Mouse (Mus musculus) embryonic stem cell, embryonic (primary cell): ENCODE results near the gene Pop5.

Source experiments
- CTCF ChIA-PET, 4 experiments: fragments of 300-600 bp in 2 of 4; fragments of 350-600 bp in 2 of 4; sonication (Branson Sonifier 250); formaldehyde crosslinking; loops; one replicate each; lab custom pipeline; 2022; ENCODE audit warnings: inconsistent platforms in 2 of 4; lab: Charles Lee
- POLR2A ChIA-PET, 4 experiments: fragments of 300-600 bp in 2 of 4; fragments of 350-600 bp in 2 of 4; sonication (Branson Sonifier 250); formaldehyde crosslinking; loops; one replicate each; lab custom pipeline; 2022; ENCODE audit warnings: antibody characterized with exemption in 4 of 4, inconsistent platforms in 1 of 4; lab: Charles Lee

Pop5 gene

DNA sequence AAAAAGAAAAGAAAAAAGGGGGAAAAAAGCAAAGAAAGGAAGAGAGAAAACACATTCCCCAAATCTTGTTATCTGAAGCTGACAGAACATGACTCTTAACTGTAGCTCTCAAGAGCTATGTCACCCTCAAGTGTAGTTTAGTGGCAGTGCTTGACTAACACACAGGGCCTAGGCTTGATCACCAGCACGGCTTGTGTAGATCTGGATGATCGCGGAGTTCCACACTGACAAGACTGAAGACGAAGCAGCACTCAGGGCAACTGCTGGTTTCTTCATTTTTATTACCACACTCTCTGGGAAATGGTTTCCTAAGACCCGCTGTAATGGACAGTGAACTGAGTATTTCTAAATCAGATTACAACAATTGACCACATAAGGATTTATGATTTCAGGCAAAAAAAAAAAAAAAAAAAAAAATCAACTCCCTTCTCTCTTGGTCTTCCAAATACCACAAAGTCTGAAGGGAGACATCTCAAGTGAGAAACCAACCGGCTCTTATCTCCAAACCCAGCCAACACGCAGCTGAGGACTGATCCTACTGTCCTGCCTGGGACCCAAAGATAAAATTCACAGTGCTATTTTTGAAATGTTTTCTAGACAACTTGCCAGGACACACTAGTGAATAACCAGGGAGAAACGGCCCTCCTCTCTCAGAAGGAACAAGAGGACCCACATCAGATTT lies 31.3 kb downstream of the Pop5 start:
- CTCF ChIA-PET: interaction anchor here in 2 of 4 experiments (0.6 to 1.4 kb wide), 3 partner anchors 86 to 142 kb away, joined by 3 to 6 read pairs (median 4); no protein-coding TSS in a partner anchor
- POLR2A ChIA-PET: interaction anchor here in 3 of 4 experiments (0.6 to 3.6 kb wide), 17 partner anchors 9 to 209 kb away, joined by 3 to 17 read pairs (median 5); partner anchors contain the start of gene Pop5 (in 1 of the 3)

DNA sequence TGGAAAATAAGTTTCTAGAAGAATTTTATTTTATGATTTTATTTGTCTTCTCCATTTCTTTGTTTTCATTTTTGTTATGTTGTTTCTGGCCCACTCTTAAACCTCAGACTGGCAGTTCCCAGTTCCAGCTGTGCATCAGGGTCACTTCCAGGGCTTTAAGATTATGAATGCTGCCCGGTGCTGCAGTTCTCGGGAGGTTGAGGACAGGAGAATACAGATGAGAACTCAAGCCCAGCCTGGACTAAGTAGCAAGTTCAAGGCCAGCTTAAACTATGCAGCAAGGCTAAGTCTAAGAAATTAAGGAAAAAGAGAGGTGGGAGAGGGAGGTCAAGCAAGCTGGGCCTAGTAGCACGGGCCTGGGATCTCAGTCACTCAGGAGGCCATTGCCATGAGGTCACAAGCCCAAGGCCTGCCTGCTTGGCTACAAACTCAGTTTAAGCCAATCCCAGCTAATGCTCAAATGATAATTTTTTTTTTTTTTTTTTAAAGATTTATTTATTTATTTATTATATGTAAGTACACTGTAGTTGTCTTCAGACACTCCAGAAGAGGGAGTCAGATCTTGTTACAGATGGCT lies 31.9 kb downstream of the Pop5 start:
- ChIA-PET CTCF (interaction anchor here in 1 of 4 experiments (0.7 to 1.1 kb wide), 3 partner anchors 13 to 92 kb away, joined by 3 read pairs; partner anchors contain the start of gene Pop5), POLR2A (interaction anchor here in 3 of 4 experiments (0.6 to 3.6 kb wide), 16 partner anchors 10 to 646 kb away, joined by 3 to 17 read pairs (median 3); partner anchors contain the start of gene Dynll1 (in 1 of the 3))

DNA sequence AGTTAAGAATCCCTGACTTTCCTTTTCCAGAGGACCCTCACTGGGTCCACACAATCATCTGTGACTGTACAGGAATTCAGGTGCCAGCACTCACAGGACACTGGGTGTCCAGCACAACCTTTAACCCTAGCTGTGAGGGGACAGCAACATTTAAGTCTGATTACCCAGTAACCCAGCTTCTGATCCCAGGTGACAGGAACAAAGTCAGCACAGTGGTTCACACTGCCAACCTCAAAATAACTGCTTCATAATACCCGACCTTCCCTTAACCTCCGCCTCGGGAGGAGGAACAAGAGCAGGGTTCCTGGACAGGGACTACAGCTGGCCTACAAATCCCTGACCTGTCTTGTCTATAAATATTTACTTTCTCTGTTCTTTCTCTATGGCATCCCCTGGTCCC lies 32.6 kb downstream of the Pop5 start:
- CTCF ChIA-PET: interaction anchor here in 1 of 4 experiments (0.7 to 1.3 kb wide), 4 partner anchors 12 to 93 kb away, joined by 3 read pairs; partner anchors contain the start of gene Pop5
- POLR2A ChIA-PET: interaction anchor here in 3 of 4 experiments (0.6 to 3.6 kb wide), 17 partner anchors 8 to 647 kb away, joined by 3 to 17 read pairs (median 3); partner anchors contain the start of gene Dynll1 (in 1 of the 3)

DNA sequence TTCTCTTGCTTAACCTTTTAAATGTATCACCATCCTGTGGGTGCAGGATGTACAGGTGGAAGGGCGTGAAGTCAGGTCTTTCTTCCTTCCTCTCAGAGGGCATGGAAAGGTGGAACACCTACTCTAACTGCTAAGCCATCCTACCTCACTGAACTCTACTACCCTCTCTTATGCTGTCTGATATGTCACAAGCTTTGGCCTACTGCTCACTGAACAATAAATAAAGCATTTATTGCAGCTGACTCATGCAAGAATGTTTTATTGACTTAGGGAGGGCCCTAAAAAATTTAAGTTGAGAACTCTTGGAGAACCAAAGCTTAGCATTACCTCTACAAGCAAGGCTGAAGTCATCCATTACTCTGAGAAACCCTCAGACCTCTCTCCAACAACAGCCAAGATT lies 34.3 kb downstream of the Pop5 start:
- ChIA-PET POLR2A (interaction anchor here in 3 of 4 experiments (0.9 to 3.6 kb wide), 12 partner anchors 9 to 288 kb away, joined by 3 to 17 read pairs (median 4); no protein-coding TSS in a partner anchor), CTCF (no interaction called here)

DNA sequence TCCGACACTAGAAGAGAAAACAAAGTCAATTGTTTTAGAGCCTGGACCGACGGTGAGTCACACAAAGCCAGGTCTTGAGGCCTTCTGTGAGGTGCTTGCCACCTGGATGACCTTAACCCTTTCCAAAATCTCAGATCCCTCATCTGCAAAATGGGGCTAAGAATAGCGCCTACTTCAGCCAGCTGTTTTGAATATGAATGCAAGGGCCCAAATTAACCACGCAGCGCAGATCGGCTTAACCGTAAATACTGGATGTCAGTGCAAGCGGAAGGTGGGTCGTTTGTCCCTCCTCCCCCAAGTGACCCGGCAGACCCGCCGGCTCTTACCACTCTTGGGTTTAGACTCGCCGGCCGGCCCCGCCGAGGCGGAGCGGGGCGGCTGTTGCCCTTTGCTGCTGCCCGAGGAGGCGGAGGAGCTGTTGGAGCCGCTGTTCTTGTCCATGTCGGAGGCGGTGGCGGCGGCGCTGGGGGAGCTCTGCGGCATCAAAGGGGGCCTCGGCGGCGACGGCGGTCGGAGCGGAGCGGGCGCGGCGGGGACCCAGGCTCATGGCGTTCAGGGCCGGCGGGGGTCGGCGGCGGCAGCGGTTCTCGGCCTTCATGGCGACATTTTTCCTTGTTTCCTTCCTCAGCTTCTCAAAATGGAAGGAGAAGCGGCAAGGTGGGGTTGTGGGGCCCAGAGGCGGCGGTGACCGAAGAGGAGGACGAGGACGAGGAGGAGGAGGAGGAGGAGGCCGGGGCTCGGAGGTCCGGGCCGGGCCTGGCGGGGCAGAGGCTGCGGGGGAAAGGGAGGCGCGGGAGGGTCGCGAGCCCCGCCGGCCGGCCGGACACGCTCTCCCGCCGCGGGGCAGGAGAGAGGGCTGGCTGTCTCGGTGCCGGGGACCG lies 36.5 kb downstream of the Pop5 start:
- ChIA-PET CTCF (interaction anchor here (0.6 to 1.8 kb wide), 8 partner anchors 22 to 293 kb away, joined by 3 to 6 read pairs (median 3); partner anchors contain the start of gene Pop5 (in 1 of the 4)), POLR2A (interaction anchor here in 3 of 4 experiments (0.6 to 4.7 kb wide), 98 partner anchors 9 to 446 kb away, joined by 3 to 31 read pairs (median 5); partner anchors contain the start of genes Dynll1 (in 3 of the 3), Cabp1 (in 2 of the 3), Mlec (in 2 of the 3) and Acads (in 1 of the 3))

DNA sequence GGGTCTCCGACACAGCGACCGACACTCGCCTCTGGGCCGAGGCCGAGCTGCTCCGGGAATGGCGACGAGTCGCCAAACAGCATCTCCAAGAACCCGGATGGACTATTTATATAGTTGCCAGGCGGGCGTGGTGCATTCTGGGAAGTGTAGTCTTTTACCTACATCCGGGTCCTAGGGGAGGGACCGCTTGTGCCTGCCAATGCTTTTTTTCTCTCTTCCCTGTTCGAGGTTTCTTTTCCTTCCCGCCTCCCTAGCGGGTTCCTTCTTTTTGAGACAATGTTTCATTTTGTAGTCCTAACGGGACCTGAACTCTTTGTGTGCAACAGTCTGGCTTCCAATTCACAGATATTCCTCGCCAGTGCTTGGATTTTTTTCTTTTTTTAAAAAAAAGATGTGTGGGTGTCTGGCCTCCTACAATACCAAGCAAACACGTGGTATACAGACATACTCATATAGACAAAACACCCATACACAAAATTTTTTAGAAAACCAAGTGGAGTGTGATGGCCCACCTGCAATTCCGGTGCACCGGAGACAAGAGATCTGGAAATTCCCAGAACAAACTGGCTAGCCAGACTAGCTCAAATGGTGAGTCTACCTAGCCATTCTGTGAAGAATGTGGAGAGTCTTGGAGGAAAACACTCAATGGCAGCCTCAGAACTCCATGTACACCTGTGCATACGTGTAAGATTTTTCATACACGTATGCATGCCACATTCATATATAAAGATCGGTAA lies 37.3 kb downstream of the Pop5 start, which contains the start of gene Rnf10:
Rnf10 (minus strand) TSS at position 87 of the 737 bp plus-strand sequence.
- ChIA-PET CTCF (interaction anchor here (0.6 to 2.0 kb wide), 10 partner anchors 13 to 1051 kb away, joined by 3 to 6 read pairs (median 4); partner anchors contain the start of gene Pop5 (in 1 of the 4)), POLR2A (interaction anchor here in 3 of 4 experiments (0.6 to 4.7 kb wide), 96 partner anchors 10 to 873 kb away, joined by 3 to 31 read pairs (median 5); partner anchors contain the start of genes Dynll1 (in 3 of the 3), Cabp1 (in 2 of the 3), Mlec (in 2 of the 3) and Acads (in 1 of the 3))

DNA sequence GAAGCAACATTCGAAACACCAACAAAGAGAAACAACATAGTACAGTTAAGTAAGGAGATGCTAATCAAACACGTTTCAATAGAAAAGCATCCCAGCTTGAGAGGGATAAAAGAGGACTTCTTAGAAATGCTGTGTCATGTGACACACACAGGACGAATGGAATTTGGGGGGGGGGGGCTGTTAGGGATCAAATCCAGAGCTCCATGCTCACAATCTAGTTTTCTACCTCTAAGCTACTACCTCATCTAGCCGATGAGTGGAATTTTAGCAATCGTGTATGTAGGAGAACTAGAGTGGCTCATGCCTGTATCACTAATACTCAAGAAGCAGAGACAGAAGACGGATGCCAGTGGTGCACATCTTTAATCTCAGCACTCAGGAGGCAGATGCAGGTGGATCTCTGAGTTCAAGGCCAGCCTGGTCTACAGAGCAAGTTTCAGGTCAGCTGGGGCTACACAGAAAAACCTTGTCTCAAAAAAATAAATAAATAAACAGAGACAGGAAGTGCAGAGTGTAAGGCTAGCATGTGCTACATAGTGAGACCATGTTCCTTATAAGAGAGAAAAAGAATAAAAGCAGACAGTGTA lies 38.0 kb downstream of the Pop5 start:
- ChIA-PET POLR2A (interaction anchor here in 3 of 4 experiments (0.6 to 4.7 kb wide), 60 partner anchors 8 to 874 kb away, joined by 3 to 31 read pairs (median 5); partner anchors contain the start of genes Dynll1 (in 3 of the 3), Cabp1 (in 2 of the 3), Mlec (in 2 of the 3) and Pop5 (in 1 of the 3)), CTCF (interaction anchor here in 3 of 4 experiments (0.6 to 2.0 kb wide), 10 partner anchors 13 to 511 kb away, joined by 3 to 9 read pairs (median 4); partner anchors contain the start of gene Pop5 (in 1 of the 3))

DNA sequence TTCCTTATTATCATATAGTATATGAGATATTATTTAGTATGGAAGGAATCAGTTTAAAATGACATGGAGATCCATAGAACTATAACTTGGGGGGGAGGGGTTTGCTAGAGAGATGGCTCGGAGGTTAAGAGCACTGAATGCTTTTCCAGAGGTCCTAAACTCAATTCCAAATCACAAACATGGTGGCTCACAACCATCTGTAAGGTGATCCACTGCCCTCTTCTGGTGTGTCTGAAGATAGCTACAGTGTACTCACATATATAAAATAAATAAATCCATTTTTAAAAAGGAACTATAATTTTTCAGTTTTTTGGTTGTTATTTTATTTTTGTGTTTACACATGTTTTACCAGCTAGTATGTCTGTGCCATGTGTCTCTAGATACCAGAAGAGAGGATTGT lies 38.7 kb downstream of the Pop5 start:
- POLR2A ChIA-PET: interaction anchor here (0.5 to 4.7 kb wide), 23 partner anchors 9 to 295 kb away, joined by 3 to 28 read pairs (median 4); partner anchors contain the start of genes Dynll1 (in 1 of the 4) and Mlec (in 1 of the 4)

DNA sequence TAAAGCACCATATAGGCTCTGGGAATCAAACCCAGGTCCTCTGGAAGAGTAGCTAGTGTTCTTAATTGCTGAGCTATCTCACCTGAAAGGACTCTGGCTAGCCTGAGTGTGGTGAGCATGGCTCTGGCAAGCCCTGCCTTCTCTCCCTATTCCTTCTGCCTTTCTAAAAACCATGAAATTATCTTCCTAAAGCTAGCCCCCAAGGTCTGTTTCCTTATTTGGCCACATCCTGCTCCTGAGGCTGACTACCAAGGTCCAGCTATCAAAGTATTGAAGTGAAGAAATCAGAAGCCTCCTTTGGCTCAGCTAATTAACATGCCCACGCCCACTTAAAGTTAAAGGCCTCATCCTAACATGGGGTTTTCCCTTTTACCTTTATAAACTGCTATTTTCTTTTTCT lies 39.1 kb downstream of the Pop5 start:
- CTCF ChIA-PET: interaction anchor here in 2 of 4 experiments (0.6 to 2.0 kb wide), 9 partner anchors 14 to 458 kb away, joined by 3 to 5 read pairs (median 4); partner anchors contain the start of gene Pop5 (in 1 of the 2)
- POLR2A ChIA-PET: interaction anchor here (0.5 to 4.7 kb wide), 22 partner anchors 9 to 296 kb away, joined by 3 to 28 read pairs (median 4); partner anchors contain the start of genes Dynll1 (in 1 of the 4) and Mlec (in 1 of the 4)

More for the DNA sequence above, 38.7 kb downstream of the Pop5 start:
- CTCF ChIA-PET: interaction anchor here in 2 of 4 experiments (0.6 to 2.0 kb wide), 8 partner anchors 14 to 458 kb away, joined by 3 to 5 read pairs (median 4); partner anchors contain the start of gene Pop5 (in 1 of the 2)

DNA sequence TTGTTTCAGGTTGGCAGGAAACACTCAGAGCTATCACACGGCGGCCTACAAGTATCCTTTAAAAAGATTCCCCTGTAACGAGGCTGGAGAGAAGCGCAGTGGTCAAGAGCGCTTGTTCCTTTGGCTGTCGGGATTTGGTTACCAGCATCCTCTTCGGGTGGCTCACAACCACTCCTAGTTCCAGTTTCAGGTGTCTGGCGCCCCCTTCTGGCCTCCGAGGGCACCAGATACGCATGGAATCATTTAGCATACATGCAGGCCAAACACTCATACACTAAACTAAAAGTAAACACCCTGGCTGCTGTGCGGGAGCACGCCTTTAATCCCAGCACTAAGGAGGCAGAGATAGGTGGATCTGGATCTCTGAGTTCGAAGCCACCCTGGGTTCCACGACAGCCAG lies 40.4 kb downstream of the Pop5 start:
- ChIA-PET CTCF (interaction anchor here in 3 of 4 experiments (0.6 to 1.6 kb wide), 4 partner anchors 96 to 187 kb away, joined by 3 to 6 read pairs (median 4); no protein-coding TSS in a partner anchor), POLR2A (interaction anchor here in 3 of 4 experiments (0.6 to 4.7 kb wide), 6 partner anchors 15 to 1350 kb away, joined by 3 to 28 read pairs (median 3); partner anchors contain the start of genes Dynll1 (in 1 of the 3) and Unc119b (in 1 of the 3))

DNA sequence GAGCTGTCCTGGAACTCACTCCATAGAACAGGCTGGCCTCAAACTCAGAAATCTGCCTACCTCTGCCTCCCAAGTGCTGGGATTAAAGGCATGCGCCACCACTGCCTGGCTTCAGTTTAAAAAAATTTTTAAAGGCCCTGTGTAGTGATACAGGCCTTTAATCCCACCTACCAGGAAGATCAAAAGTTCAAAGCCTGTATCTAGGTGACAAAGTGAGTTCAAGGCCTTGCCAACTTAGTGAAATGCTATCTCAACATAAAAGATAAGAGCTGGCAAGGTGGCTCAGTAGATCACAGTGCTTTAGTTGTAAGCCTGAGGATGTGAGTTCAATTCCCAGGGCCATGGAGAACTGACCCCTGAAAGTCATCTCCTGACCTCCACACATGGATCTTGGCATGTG lies 42.4 kb downstream of the Pop5 start:
- POLR2A ChIA-PET: interaction anchor here in 3 of 4 experiments (0.6 kb wide), 4 partner anchors 21 to 129 kb away, joined by 3 to 4 read pairs (median 3); no protein-coding TSS in a partner anchor

DNA sequence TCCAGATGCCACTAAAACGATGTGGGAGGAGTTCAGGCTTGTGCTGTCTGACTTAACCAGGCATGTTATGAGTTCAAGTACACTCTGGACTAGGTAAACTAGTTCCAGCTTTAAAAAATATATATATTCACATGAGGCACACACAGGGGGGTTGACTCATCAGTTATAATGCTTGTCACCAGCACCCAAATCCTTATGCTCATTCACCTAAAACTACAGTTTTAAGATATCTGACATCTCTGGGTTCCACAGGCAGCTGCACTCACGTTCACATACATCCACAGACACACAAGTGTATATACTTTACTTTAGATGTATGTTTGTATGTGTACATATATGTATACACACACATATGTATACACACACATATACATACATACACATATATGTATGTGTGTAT lies 43.1 kb downstream of the Pop5 start:
- ChIA-PET POLR2A (interaction anchor here in 3 of 4 experiments (0.6 to 2.0 kb wide), 6 partner anchors 40 to 197 kb away, joined by 3 to 4 read pairs (median 3); partner anchors contain the start of gene Pop5 (in 1 of the 3)), CTCF (interaction anchor here in 1 of 4 experiments (1.6 kb wide), 1 partner anchor 111 kb away, joined by 4 read pairs; no protein-coding TSS in a partner anchor)

More for the DNA sequence above, 42.4 kb downstream of the Pop5 start:
- CTCF ChIA-PET: no interaction called here

DNA sequence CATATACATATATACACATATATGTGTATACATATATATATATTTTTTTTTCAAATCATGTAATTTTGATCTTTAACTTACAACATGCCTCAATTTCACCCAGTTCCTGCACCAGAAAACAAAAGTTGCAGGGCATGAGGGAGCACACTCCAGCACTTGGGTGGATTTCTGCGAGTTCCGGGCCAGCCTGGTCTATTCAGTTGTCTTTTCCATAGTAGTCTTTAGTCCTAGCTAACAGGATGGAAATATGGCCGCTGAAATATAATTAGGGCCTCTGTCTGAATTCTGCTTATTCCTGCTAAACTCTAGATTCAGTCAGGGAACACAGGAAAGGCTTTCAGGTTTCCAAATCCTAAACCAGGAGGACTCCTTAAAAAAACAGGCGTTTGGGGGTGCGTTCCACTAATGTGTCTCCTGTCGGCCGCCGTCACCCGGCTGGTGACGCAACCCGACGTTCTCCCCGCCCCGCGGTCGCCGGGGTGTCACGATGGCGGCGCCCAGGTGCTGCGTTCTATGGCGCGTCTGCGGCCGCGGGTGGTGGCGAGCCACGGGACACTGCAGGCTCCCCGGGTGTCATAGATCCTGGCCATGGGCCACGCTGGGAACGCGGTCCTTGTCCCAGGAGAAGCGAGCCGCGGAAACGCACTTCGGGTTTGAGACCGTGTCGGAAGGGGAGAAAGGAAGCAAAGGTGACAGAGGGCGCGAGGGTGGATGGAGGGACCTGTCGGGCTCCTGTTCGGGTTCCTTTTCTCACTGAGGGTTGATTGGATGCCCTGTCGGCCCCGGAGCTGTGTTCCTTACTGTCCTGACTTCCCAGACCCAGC lies 43.8 kb downstream of the Pop5 start, which contains the start of gene Coq5:
Coq5 (plus strand) TSS at position 441 of the 824 bp plus-strand sequence.
- ChIA-PET POLR2A (interaction anchor here in 3 of 4 experiments (0.6 to 2.1 kb wide), 17 partner anchors 11 to 209 kb away, joined by 3 to 7 read pairs (median 3); partner anchors contain the start of genes Dynll1 (in 2 of the 3) and Pop5 (in 1 of the 3)), CTCF (interaction anchor here in 2 of 4 experiments (0.6 to 1.6 kb wide), 7 partner anchors 13 to 114 kb away, joined by 3 to 4 read pairs (median 3); no protein-coding TSS in a partner anchor)
